Mouse (Mus musculus): Measurements from ENCODE around the gene Ctbp2. TPM values are rescaled to one million over a fixed set of nuclear protein-coding genes. Genes with fewer than 3 reads are reported as not detected.

The Ctbp2 gene
- polyA plus RNA-seq, 1 experiment from 2014 or later, result 123 TPM

DNA sequence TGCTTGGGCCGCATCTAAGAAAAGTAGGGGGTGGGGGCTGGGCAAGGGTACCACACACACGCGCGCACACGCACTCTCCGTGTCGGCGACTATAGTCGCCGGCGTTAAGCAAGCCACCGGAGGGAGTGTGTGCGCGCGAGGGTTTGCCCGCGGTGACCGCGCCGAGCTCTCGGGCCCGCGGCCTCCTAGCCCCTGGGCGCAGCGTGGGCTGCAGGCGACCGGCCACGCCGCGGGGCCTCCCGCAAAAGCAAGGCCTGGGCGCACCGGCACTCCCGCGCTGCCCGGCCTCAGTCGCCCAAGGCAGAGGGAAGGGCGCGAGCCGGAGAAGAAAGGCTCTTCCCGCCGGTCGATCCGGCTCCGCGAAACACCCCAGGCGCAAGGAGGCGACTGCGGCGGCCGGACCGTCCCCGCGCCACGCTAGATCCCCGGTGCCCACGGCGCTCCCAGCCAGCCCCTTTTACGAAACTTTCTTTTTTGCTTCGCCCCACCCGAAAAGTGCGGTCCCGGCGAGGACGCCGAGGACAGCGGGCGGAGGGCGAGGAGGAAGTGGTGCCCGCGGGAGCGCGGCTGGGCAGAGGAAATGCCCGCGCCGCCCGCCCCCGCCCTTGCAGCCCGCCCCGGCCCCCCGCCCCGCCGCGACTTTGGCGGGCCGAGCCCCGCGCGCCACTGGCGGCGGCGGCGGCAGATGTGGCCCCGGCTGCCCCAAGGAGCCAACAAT lies 2.3 kb downstream of the Ctbp2 start:
- WGBS, result under 1% methylated on average over 70 of the region's 94 CpGs
- Histone ChIP-seq H3K4me2 (replicated peaks; ENCODE audit: low read depth, low read length) (peak overlapping the region; percentile 95), H3K36me3 (ENCODE audit: insufficient read depth, low read length) (no peaks in the 10 kb centered on the region), H3K4me1 (ENCODE audit: insufficient read depth, low read length) (peaks cover 52% of the 10 kb centered on the region), H3K27me3 (ENCODE audit: insufficient read depth, low read length) (no peaks in the 10 kb centered on the region), H3K9ac (replicated peaks; ENCODE audit: low read length) (peak overlapping the region; percentile 99), H3K9me3 (ENCODE audit: low read length) (no peaks in the 10 kb centered on the region), H3K27ac (ENCODE audit: low read length) (peak overlapping the region; percentile 98), H3K4me3 (ENCODE audit: low read length) (peak overlapping the region; percentile 96)
- ATAC-seq (ENCODE audit: low FRiP score, low TSS enrichment), result no peak

- peak overlapping the region; percentile 95 for H3K4me2 ChIP-seq (replicated peaks; ENCODE audit: low read depth, low read length)
- ATAC-seq (ENCODE audit: low FRiP score, low TSS enrichment), result no peak
These were observed 3.0 kb downstream of the Ctbp2 start for GRCm38 (mm10) chr7:133121080-133121607.

GRCm38 (mm10) chr7:133120221-133120751 lies 3.9 kb downstream of the Ctbp2 start:
- no peak for ATAC-seq (ENCODE audit: low FRiP score, low TSS enrichment)
- Histone ChIP-seq H3K36me3 (ENCODE audit: insufficient read depth, low read length) (no peaks in the 10 kb centered on the region), H3K27me3 (ENCODE audit: insufficient read depth, low read length) (no peaks in the 10 kb centered on the region), H3K27ac (ENCODE audit: low read length) (peak overlapping the region; percentile 31), H3K4me2 (replicated peaks; ENCODE audit: low read depth, low read length) (peak overlapping the region; percentile 95), H3K4me1 (ENCODE audit: insufficient read depth, low read length) (peaks cover 65% of the 10 kb centered on the region), H3K4me3 (ENCODE audit: low read length) (peak overlapping the region; percentile 96), H3K9ac (replicated peaks; ENCODE audit: low read length) (peak overlapping the region; percentile 57), H3K9me3 (ENCODE audit: low read length) (no peaks in the 10 kb centered on the region)
- 11% methylated on average over 15 of the region's 15 CpGs for WGBS

More at GRCm38 (mm10) chr7:133121080-133121607, 3.0 kb downstream of the Ctbp2 start:
- WGBS, result 3% methylated on average over 14 of the region's 14 CpGs
- Histone ChIP-seq H3K4me1 (ENCODE audit: insufficient read depth, low read length) (peaks cover 59% of the 10 kb centered on the region), H3K27ac (ENCODE audit: low read length) (peak overlapping the region; percentile 98), H3K27me3 (ENCODE audit: insufficient read depth, low read length) (no peaks in the 10 kb centered on the region), H3K4me3 (ENCODE audit: low read length) (peak overlapping the region; percentile 96), H3K9ac (replicated peaks; ENCODE audit: low read length) (peak overlapping the region; percentile 99), H3K9me3 (ENCODE audit: low read length) (no peaks in the 10 kb centered on the region), H3K36me3 (ENCODE audit: insufficient read depth, low read length) (no peaks in the 10 kb centered on the region)

GRCm38 (mm10) chr7:133117815-133118214 lies 6.3 kb downstream of the Ctbp2 start:
- ATAC-seq (ENCODE audit: low FRiP score, low TSS enrichment), result no peak
- no peaks in the 10 kb centered on the region for H3K36me3 ChIP-seq (ENCODE audit: insufficient read depth, low read length)
- H3K4me2 ChIP-seq (replicated peaks; ENCODE audit: low read depth, low read length), result no peak overlapping the region
- 56% methylated on average over 2 of the region's 2 CpGs for WGBS
- peak overlapping the region; percentile 19; the same call in 1 of the 2 replicates for H3K9ac ChIP-seq (replicated peaks; ENCODE audit: low read length)
- H3K27me3 ChIP-seq (ENCODE audit: insufficient read depth, low read length), result no peaks in the 10 kb centered on the region
- H3K9me3 ChIP-seq (ENCODE audit: low read length), result no peaks in the 10 kb centered on the region
- H3K4me1 ChIP-seq (ENCODE audit: insufficient read depth, low read length), result peaks cover 81% of the 10 kb centered on the region
- peak overlapping the region; percentile 32; the same call in 1 of the 2 replicates for H3K27ac ChIP-seq (ENCODE audit: low read length)
- H3K4me3 ChIP-seq (ENCODE audit: low read length), result no peak overlapping the region

- Histone ChIP-seq H3K36me3 (ENCODE audit: insufficient read depth, low read length) (no peaks in the 10 kb centered on the region), H3K4me1 (ENCODE audit: insufficient read depth, low read length) (peaks cover 94% of the 10 kb centered on the region), H3K27ac (ENCODE audit: low read length) (peak overlapping the region; percentile 69), H3K4me2 (replicated peaks; ENCODE audit: low read depth, low read length) (peak overlapping the region; percentile 57), H3K9ac (replicated peaks; ENCODE audit: low read length) (0 out of 2 replicates have a peak overlapping the region, but pooled peaks have one; percentile 22), H3K27me3 (ENCODE audit: insufficient read depth, low read length) (no peaks in the 10 kb centered on the region), H3K4me3 (ENCODE audit: low read length) (no peak overlapping the region), H3K9me3 (ENCODE audit: low read length) (no peaks in the 10 kb centered on the region)
- ATAC-seq (ENCODE audit: low FRiP score, low TSS enrichment), result no peak
These were observed 7.6 kb downstream of the Ctbp2 start for GRCm38 (mm10) chr7:133116542-133116941.

- peak overlapping the region; percentile 13 for H3K4me3 ChIP-seq (ENCODE audit: low read length)
- H3K27me3 ChIP-seq (ENCODE audit: insufficient read depth, low read length), result no peaks in the 10 kb centered on the region
- peaks cover 97% of the 10 kb centered on the region for H3K4me1 ChIP-seq (ENCODE audit: insufficient read depth, low read length)
- WGBS, result 12% methylated on average over 15 of the region's 15 CpGs
- peak overlapping the region; percentile 35; the same call in 1 of the 2 replicates for H3K9ac ChIP-seq (replicated peaks; ENCODE audit: low read length)
- peak overlapping the region; percentile 69 for H3K27ac ChIP-seq (ENCODE audit: low read length)
- H3K4me2 ChIP-seq (replicated peaks; ENCODE audit: low read depth, low read length), result peak overlapping the region; percentile 57
- ATAC-seq (ENCODE audit: low FRiP score, low TSS enrichment), result no peak
- no peaks in the 10 kb centered on the region for H3K9me3 ChIP-seq (ENCODE audit: low read length)
- no peaks in the 10 kb centered on the region for H3K36me3 ChIP-seq (ENCODE audit: insufficient read depth, low read length)
These were observed 8.3 kb downstream of the Ctbp2 start for GRCm38 (mm10) chr7:133115886-133116285.

- H3K4me1 ChIP-seq (ENCODE audit: insufficient read depth, low read length), result peaks cover 97% of the 10 kb centered on the region
- H3K4me3 ChIP-seq (ENCODE audit: low read length), result peak overlapping the region; percentile 29
- peak overlapping the region; percentile 69 for H3K27ac ChIP-seq (ENCODE audit: low read length)
- no peaks in the 10 kb centered on the region for H3K27me3 ChIP-seq (ENCODE audit: insufficient read depth, low read length)
- 10% methylated on average over 20 of the region's 20 CpGs for WGBS
- H3K36me3 ChIP-seq (ENCODE audit: insufficient read depth, low read length), result no peaks in the 10 kb centered on the region
- H3K4me2 ChIP-seq (replicated peaks; ENCODE audit: low read depth, low read length), result peak overlapping the region; percentile 57
- ATAC-seq (ENCODE audit: low FRiP score, low TSS enrichment), result peak; percentile 39
- peak overlapping the region; percentile 47 for H3K9ac ChIP-seq (replicated peaks; ENCODE audit: low read length)
- no peaks in the 10 kb centered on the region for H3K9me3 ChIP-seq (ENCODE audit: low read length)
These were observed 9.2 kb downstream of the Ctbp2 start for GRCm38 (mm10) chr7:133114847-133115470.

- Histone ChIP-seq H3K4me1 (ENCODE audit: insufficient read depth, low read length) (peaks cover 93% of the 10 kb centered on the region), H3K27ac (ENCODE audit: low read length) (peak overlapping the region; percentile 88), H3K27me3 (ENCODE audit: insufficient read depth, low read length) (no peaks in the 10 kb centered on the region), H3K4me3 (ENCODE audit: low read length) (no peak overlapping the region), H3K9ac (replicated peaks; ENCODE audit: low read length) (no peak overlapping the region; the same call in 1 of the 2 replicates), H3K36me3 (ENCODE audit: insufficient read depth, low read length) (no peaks in the 10 kb centered on the region), H3K4me2 (replicated peaks; ENCODE audit: low read depth, low read length) (0 out of 2 replicates have a peak overlapping the region, but pooled peaks have one; percentile 3), H3K9me3 (ENCODE audit: low read length) (no peaks in the 10 kb centered on the region)
- 76% methylated on average over 8 of the region's 8 CpGs for WGBS
- ATAC-seq (ENCODE audit: low FRiP score, low TSS enrichment), result no peak
These were observed 10.8 kb downstream of the Ctbp2 start for GRCm38 (mm10) chr7:133113185-133113895.

DNA sequence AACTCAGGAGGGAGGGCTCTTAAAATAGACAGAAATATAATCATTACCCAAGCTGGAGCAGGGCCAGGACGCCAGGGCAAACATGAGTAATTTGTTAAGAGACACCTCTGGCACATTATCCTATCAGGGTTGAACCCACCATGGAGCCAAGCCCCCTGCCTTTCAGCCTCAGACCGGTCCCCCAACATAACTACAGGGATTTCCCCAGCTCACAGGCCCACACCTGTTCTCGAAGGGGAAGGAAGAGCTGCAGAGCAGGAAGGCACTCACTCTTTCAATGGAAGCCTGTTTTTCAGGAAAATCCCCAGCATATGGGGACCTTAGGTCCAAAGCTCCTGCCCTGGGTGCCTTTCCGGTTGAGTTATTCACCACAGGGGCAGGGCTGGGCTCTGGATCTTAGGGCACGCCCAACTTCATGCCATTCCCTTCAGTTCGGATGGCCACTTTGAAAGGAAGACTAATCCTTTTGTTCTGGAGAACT lies 11.8 kb downstream of the Ctbp2 start:
- no peaks in the 10 kb centered on the region for H3K9me3 ChIP-seq (ENCODE audit: low read length)
- peak overlapping the region; percentile 36 for H3K9ac ChIP-seq (replicated peaks; ENCODE audit: low read length)
- no peak overlapping the region for H3K4me3 ChIP-seq (ENCODE audit: low read length)
- no peaks in the 10 kb centered on the region for H3K36me3 ChIP-seq (ENCODE audit: insufficient read depth, low read length)
- 0 out of 2 replicates have a peak overlapping the region, but pooled peaks have one; percentile 14 for H3K4me2 ChIP-seq (replicated peaks; ENCODE audit: low read depth, low read length)
- H3K4me1 ChIP-seq (ENCODE audit: insufficient read depth, low read length), result peaks cover 85% of the 10 kb centered on the region
- H3K27me3 ChIP-seq (ENCODE audit: insufficient read depth, low read length), result no peaks in the 10 kb centered on the region
- 28% methylated on average over 6 of the region's 6 CpGs for WGBS
- ATAC-seq (ENCODE audit: low FRiP score, low TSS enrichment), result peak; percentile 60
- H3K27ac ChIP-seq (ENCODE audit: low read length), result peak overlapping the region; percentile 88

All from kidney, embryonic 16.5 days (tissue).